Mouse (Mus musculus): ENCODE data around the gene Wdr5. TPM values are rescaled to one million over a fixed set of nuclear protein-coding genes. Genes with fewer than 3 reads are reported as not detected.
A peak's percentile ranks its signal among the peaks of the same experiment; 100 is the strongest.

The Wdr5 gene
- polyA plus RNA-seq (2014; fragmentation: Nextera tagmentation; extraction: Ambion mirVana): 48.7 and 49.2 TPM in 2 replicates

- Histone ChIP-seq H3K4me3 (ENCODE audit: low read depth, low read length) (peak within 1 kb of the TSS; percentile 98), H3K27me3 (ENCODE audit: control insufficient read depth, insufficient read depth, low read length) (no peaks in the 10 kb centered on the region), H3K4me2 (replicated peaks; ENCODE audit: low read depth, low read length) (peak within 1 kb of the TSS; percentile 80), H3K36me3 (ENCODE audit: control insufficient read depth, insufficient read depth, low read length) (peaks cover 16% of the 10 kb centered on the region), H3K9ac (replicated peaks; ENCODE audit: low read depth, low read length) (peak within 1 kb of the TSS; percentile 93), H3K27ac (ENCODE audit: low read length) (peak within 1 kb of the TSS; percentile 87), H3K9me3 (ENCODE audit: control insufficient read depth, low read depth, low read length) (no peaks in the 10 kb centered on the region), H3K4me1 (ENCODE audit: control insufficient read depth, insufficient read depth, low read length) (peaks cover 22% of the 10 kb centered on the region; the same call in 1 of the 2 replicates)
- ATAC-seq (ENCODE audit: insufficient number of reproducible peaks, insufficient read depth, low FRiP score, low read depth): peak; percentile 92
- WGBS: under 1% methylated on average over 57 of the region's 57 CpGs
These were observed at the start of gene Wdr5 for GRCm38 (mm10) chr2:27514639-27515328. Gene Wdr5 (plus strand): TSS chr2:27515157.

- no peak for ATAC-seq (ENCODE audit: insufficient number of reproducible peaks, insufficient read depth, low FRiP score, low read depth)
- H3K4me1 ChIP-seq (ENCODE audit: control insufficient read depth, insufficient read depth, low read length): peaks cover 37% of the 10 kb centered on the region
These were observed 45.5 kb upstream of the Wdr5 start for GRCm38 (mm10) chr2:27469292-27469990.

GRCm38 (mm10) chr2:27469991-27470355 lies 45.0 kb upstream of the Wdr5 start:
- Histone ChIP-seq H3K27ac (ENCODE audit: low read length) (no peak overlapping the region), H3K4me3 (ENCODE audit: low read depth, low read length) (no peak overlapping the region), H3K27me3 (ENCODE audit: control insufficient read depth, insufficient read depth, low read length) (no peaks in the 10 kb centered on the region), H3K9me3 (ENCODE audit: control insufficient read depth, low read depth, low read length) (no peaks in the 10 kb centered on the region), H3K4me2 (replicated peaks; ENCODE audit: low read depth, low read length) (no peak overlapping the region), H3K36me3 (ENCODE audit: control insufficient read depth, insufficient read depth, low read length) (peaks cover 12% of the 10 kb centered on the region), H3K9ac (replicated peaks; ENCODE audit: low read depth, low read length) (no peak overlapping the region), H3K4me1 (ENCODE audit: control insufficient read depth, insufficient read depth, low read length) (peaks cover 37% of the 10 kb centered on the region)
- ATAC-seq (ENCODE audit: insufficient number of reproducible peaks, insufficient read depth, low FRiP score, low read depth): no peak
- WGBS: 59% methylated on average over 3 of the region's 3 CpGs

More at GRCm38 (mm10) chr2:27469292-27469990, 45.5 kb upstream of the Wdr5 start:
- Histone ChIP-seq H3K36me3 (ENCODE audit: control insufficient read depth, insufficient read depth, low read length) (peaks cover 12% of the 10 kb centered on the region), H3K4me2 (replicated peaks; ENCODE audit: low read depth, low read length) (no peak overlapping the region), H3K4me3 (ENCODE audit: low read depth, low read length) (no peak overlapping the region), H3K9ac (replicated peaks; ENCODE audit: low read depth, low read length) (no peak overlapping the region), H3K27ac (ENCODE audit: low read length) (no peak overlapping the region), H3K9me3 (ENCODE audit: control insufficient read depth, low read depth, low read length) (no peaks in the 10 kb centered on the region), H3K27me3 (ENCODE audit: control insufficient read depth, insufficient read depth, low read length) (no peaks in the 10 kb centered on the region)
- WGBS: 67% methylated on average over 4 of the region's 4 CpGs

GRCm38 (mm10) chr2:27470535-27470934 lies 44.4 kb upstream of the Wdr5 start:
- peaks cover 37% of the 10 kb centered on the region for H3K4me1 ChIP-seq (ENCODE audit: control insufficient read depth, insufficient read depth, low read length)
- no peak overlapping the region for H3K9ac ChIP-seq (replicated peaks; ENCODE audit: low read depth, low read length)
- H3K36me3 ChIP-seq (ENCODE audit: control insufficient read depth, insufficient read depth, low read length): peaks cover 12% of the 10 kb centered on the region
- ATAC-seq (ENCODE audit: insufficient number of reproducible peaks, insufficient read depth, low FRiP score, low read depth): no peak
- H3K27ac ChIP-seq (ENCODE audit: low read length): no peak overlapping the region
- H3K4me2 ChIP-seq (replicated peaks; ENCODE audit: low read depth, low read length): no peak overlapping the region
- H3K4me3 ChIP-seq (ENCODE audit: low read depth, low read length): no peak overlapping the region
- no peaks in the 10 kb centered on the region for H3K27me3 ChIP-seq (ENCODE audit: control insufficient read depth, insufficient read depth, low read length)
- no peaks in the 10 kb centered on the region for H3K9me3 ChIP-seq (ENCODE audit: control insufficient read depth, low read depth, low read length)
- WGBS: 86% methylated on average over 2 of the region's 2 CpGs

GRCm38 (mm10) chr2:27471170-27471584 lies 43.8 kb upstream of the Wdr5 start:
- Histone ChIP-seq H3K4me1 (ENCODE audit: control insufficient read depth, insufficient read depth, low read length) (peaks cover 37% of the 10 kb centered on the region), H3K36me3 (ENCODE audit: control insufficient read depth, insufficient read depth, low read length) (peaks cover 12% of the 10 kb centered on the region; the same call in 1 of the 2 replicates), H3K27me3 (ENCODE audit: control insufficient read depth, insufficient read depth, low read length) (no peaks in the 10 kb centered on the region), H3K9me3 (ENCODE audit: control insufficient read depth, low read depth, low read length) (no peaks in the 10 kb centered on the region), H3K9ac (replicated peaks; ENCODE audit: low read depth, low read length) (no peak overlapping the region), H3K4me2 (replicated peaks; ENCODE audit: low read depth, low read length) (no peak overlapping the region), H3K27ac (ENCODE audit: low read length) (no peak overlapping the region), H3K4me3 (ENCODE audit: low read depth, low read length) (no peak overlapping the region)
- no peak for ATAC-seq (ENCODE audit: insufficient number of reproducible peaks, insufficient read depth, low FRiP score, low read depth)

- WGBS: 54% methylated on average over 7 of the region's 7 CpGs
- H3K4me2 ChIP-seq (replicated peaks; ENCODE audit: low read depth, low read length): peak overlapping the region; percentile 96
- no peak for ATAC-seq (ENCODE audit: insufficient number of reproducible peaks, insufficient read depth, low FRiP score, low read depth)
- peak overlapping the region; percentile 100 for H3K4me3 ChIP-seq (ENCODE audit: low read depth, low read length)
- no peaks in the 10 kb centered on the region for H3K27me3 ChIP-seq (ENCODE audit: control insufficient read depth, insufficient read depth, low read length)
- no peak overlapping the region for H3K27ac ChIP-seq (ENCODE audit: low read length)
- H3K9me3 ChIP-seq (ENCODE audit: control insufficient read depth, low read depth, low read length): no peaks in the 10 kb centered on the region
- peaks cover 7% of the 10 kb centered on the region; the same call in 1 of the 2 replicates for H3K36me3 ChIP-seq (ENCODE audit: control insufficient read depth, insufficient read depth, low read length)
- H3K4me1 ChIP-seq (ENCODE audit: control insufficient read depth, insufficient read depth, low read length): peaks cover 43% of the 10 kb centered on the region
- H3K9ac ChIP-seq (replicated peaks; ENCODE audit: low read depth, low read length): peak overlapping the region; percentile 97
These were observed 41.7 kb upstream of the Wdr5 start for GRCm38 (mm10) chr2:27473061-27473765.

- peak overlapping the region; percentile 97 for H3K9ac ChIP-seq (replicated peaks; ENCODE audit: low read depth, low read length)
- H3K9me3 ChIP-seq (ENCODE audit: control insufficient read depth, low read depth, low read length): no peaks in the 10 kb centered on the region
- 9% methylated on average over 4 of the region's 4 CpGs for WGBS
- peak overlapping the region; percentile 96 for H3K4me2 ChIP-seq (replicated peaks; ENCODE audit: low read depth, low read length)
- no peak overlapping the region for H3K27ac ChIP-seq (ENCODE audit: low read length)
- peaks cover 7% of the 10 kb centered on the region; the same call in 1 of the 2 replicates for H3K36me3 ChIP-seq (ENCODE audit: control insufficient read depth, insufficient read depth, low read length)
- no peaks in the 10 kb centered on the region for H3K27me3 ChIP-seq (ENCODE audit: control insufficient read depth, insufficient read depth, low read length)
- ATAC-seq (ENCODE audit: insufficient number of reproducible peaks, insufficient read depth, low FRiP score, low read depth): no peak
- H3K4me1 ChIP-seq (ENCODE audit: control insufficient read depth, insufficient read depth, low read length): peaks cover 43% of the 10 kb centered on the region
- peak overlapping the region; percentile 100 for H3K4me3 ChIP-seq (ENCODE audit: low read depth, low read length)
These were observed 41.0 kb upstream of the Wdr5 start for GRCm38 (mm10) chr2:27473911-27474310.
